Mouse (Mus musculus): ENCODE measurements around the gene Gipc3.

GRCm38 (mm10) chr10:81302781-81303218 lies 40.3 kb downstream of the Gipc3 start:
- TF ChIP-seq USF1 (IDR thresholded peaks at IDR 0.05; ENCODE audit: low read depth) (no peak), MAX (IDR thresholded peaks at IDR 0.05) (no peak), CTCF (IDR thresholded peaks at IDR 0.05; ENCODE audit: control insufficient read depth, insufficient read depth, insufficient read length) (no peak)

Measured in C2C12 (cell line).